Mouse (Mus musculus) myocyte (in vitro differentiated cells): ENCODE measurements around the gene Lrrc4.

ENCODE experiments used
- POLR2A ChIP-seq: IDR thresholded peaks from one replicate; pipeline ENCODE4 v1.6.1; 2011; ENCODE audit warnings: low read depth, mild to moderate bottlenecking, control low read depth, moderate library complexity; ENCODE audit not compliant: insufficient read length
- TCF12 ChIP-seq: IDR thresholded peaks from one replicate; pipeline ENCODE4 v1.6.1; 2011; ENCODE audit warnings: mild to moderate bottlenecking, control low read depth; ENCODE audit not compliant: poor library complexity, insufficient read depth, severe bottlenecking

GRCm38 (mm10) chr6:28724776-28725175 is 106.8 kb downstream of the Lrrc4 start:
- TF ChIP-seq POLR2A (no peak), TCF12 (no peak)
